Mouse (Mus musculus) intestine, postnatal 0 days (tissue): ENCODE results near the gene Rtbdn. TPM values are rescaled to one million over a fixed set of nuclear protein-coding genes. Genes with fewer than 3 reads are reported as not detected.
A peak's percentile ranks its signal among the peaks of the same experiment; 100 is the strongest.

Experiments used
- ATAC-seq: fragments of 200-750 bp; cut with Nextera tagmentation; 2 replicates; pipeline ENCODE4 v1.8.0; 2017; ENCODE audit warnings: mild to moderate bottlenecking, moderate TSS enrichment, moderate library complexity
- H3K27ac ChIP-seq: fragments of 300-500 bp; sonication (generic); 2 replicates; pipeline ENCODE4 v1.5.1; 2014; ENCODE audit warnings: mild to moderate bottlenecking, low read depth, low read length, moderate library complexity
- H3K27me3 ChIP-seq: fragments of 300-500 bp; sonication (generic); replicated peaks from 2 replicates; pipeline ENCODE4 v1.6.1; 2014; ENCODE audit warnings: low read length, mixed read lengths; ENCODE audit not compliant: control insufficient read depth, insufficient read depth
- H3K36me3 ChIP-seq: fragments of 300-500 bp; sonication (generic); 2 replicates; pipeline ENCODE4 v1.6.1; 2014; ENCODE audit warnings: mild to moderate bottlenecking, moderate library complexity; ENCODE audit not compliant: control insufficient read depth, insufficient read depth
- H3K4me1 ChIP-seq: fragments of 300-500 bp; sonication (generic); replicated peaks from 2 replicates; pipeline ENCODE4 v1.6.1; 2014; ENCODE audit warnings: antibody characterized with exemption, low read length, mixed read lengths; ENCODE audit not compliant: control insufficient read depth, insufficient read depth
- H3K4me2 ChIP-seq: fragments of 300-500 bp; sonication (generic); replicated peaks from 2 replicates; pipeline ENCODE4 v1.6.1; 2014; ENCODE audit warnings: low read depth, mild to moderate bottlenecking, moderate library complexity
- H3K4me3 ChIP-seq: fragments of 300-500 bp; sonication (generic); 2 replicates; pipeline ENCODE4 v1.5.1; 2014; ENCODE audit warnings: low read depth, low read length
- H3K9ac ChIP-seq: fragments of 300-500 bp; sonication (generic); 2 replicates; pipeline ENCODE4 v1.6.1; 2014; ENCODE audit warnings: mild to moderate bottlenecking, low read depth, low read length
- H3K9me3 ChIP-seq: fragments of 300-500 bp; sonication (generic); 2 replicates; pipeline ENCODE4 v1.6.1; 2016; ENCODE audit warnings: mixed run types; ENCODE audit not compliant: control insufficient read depth
- CTCF ChIP-seq: sonication (generic); IDR thresholded peaks from 2 replicates; pipeline ENCODE4 v1.5.1; 2016; ENCODE audit warnings: low read depth, mild to moderate bottlenecking, control low read depth, antibody characterized with exemption, moderate library complexity
- WGBS: fragments of 180-500 bp; shearing (Covaris S2); extraction: QIAGEN DNeasy Blood & Tissue Kit; methylation state at CpG from one replicate; pipeline ENCODE4 v1.1.7; 2014; 5-methylcytosine and 5-hydroxymethylcytosine counted together
- polyA plus RNA-seq: library from polyadenylated mRNA; unstranded; fragments of >200 nt; fragmentation: Nextera tagmentation; extraction: Ambion mirVana; gene quantifications from 2 replicates; pipeline ENCODE4 v1.2.1, GENCODE M21; 2015

The Rtbdn gene
- polyA plus RNA-seq, 1 experiment from 2014 or later, result 0.12 TPM

DNA sequence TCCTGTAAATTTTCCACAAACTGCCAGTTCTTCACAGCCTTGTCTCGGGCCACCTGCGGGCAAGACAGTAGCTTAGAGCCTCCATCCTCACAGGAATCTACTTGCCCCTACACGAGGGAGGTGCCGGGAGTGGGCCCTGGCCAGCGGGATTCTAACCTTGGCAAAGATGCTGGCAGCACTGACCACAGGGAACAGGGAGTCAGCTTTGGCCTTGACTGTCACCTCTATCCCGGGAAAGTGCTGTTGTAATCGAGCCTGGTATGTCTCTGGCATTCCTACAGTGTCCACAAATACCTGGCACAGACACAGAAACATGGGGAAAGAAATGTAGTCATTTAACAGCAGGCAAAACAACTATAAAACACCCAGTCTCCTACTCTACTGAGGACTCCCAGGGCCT is 13.0 kb downstream of the Rtbdn start:
- Histone ChIP-seq H3K4me2 (no peak overlapping the region), H3K27ac (no peak overlapping the region), H3K4me1 (no peaks in the 10 kb centered on the region), H3K36me3 (peaks cover 16% of the 10 kb centered on the region), H3K27me3 (no peaks in the 10 kb centered on the region), H3K9ac (no peak overlapping the region), H3K4me3 (no peak overlapping the region), H3K9me3 (no peaks in the 10 kb centered on the region)
- TF ChIP-seq CTCF, result no peak
- WGBS, result 93% methylated on average over 7 of the region's 7 CpGs
- ATAC-seq, result no peak

DNA sequence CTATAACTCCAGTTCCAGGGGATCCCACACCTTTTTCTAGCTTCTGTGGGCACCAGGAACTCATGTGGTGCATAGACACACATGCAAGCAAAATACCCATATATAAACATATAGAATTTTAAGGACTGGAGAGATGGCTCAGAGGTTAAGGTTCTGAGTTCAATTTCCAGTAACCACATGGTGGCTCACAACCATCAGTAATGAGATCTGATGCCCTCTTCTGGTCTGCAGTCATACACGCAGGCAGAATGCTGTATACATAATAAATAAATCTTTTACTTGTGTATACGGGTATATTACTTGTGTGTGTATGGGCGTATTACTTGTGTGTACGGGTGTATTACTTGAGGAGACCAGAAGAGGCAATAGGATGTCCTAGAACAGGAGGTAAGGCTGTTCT is 17.2 kb downstream of the Rtbdn start:
- Histone ChIP-seq H3K4me1 (peaks cover 6% of the 10 kb centered on the region; the same call in 1 of the 2 replicates), H3K4me2 (no peak overlapping the region), H3K9ac (no peak overlapping the region), H3K27me3 (no peaks in the 10 kb centered on the region), H3K4me3 (no peak overlapping the region), H3K9me3 (no peaks in the 10 kb centered on the region), H3K36me3 (peaks cover 7% of the 10 kb centered on the region; the same call in 1 of the 2 replicates), H3K27ac (no peak overlapping the region)
- no peak for ATAC-seq
- TF ChIP-seq CTCF, result peak; percentile 39
- WGBS, result 80% methylated on average over 4 of the region's 4 CpGs

DNA sequence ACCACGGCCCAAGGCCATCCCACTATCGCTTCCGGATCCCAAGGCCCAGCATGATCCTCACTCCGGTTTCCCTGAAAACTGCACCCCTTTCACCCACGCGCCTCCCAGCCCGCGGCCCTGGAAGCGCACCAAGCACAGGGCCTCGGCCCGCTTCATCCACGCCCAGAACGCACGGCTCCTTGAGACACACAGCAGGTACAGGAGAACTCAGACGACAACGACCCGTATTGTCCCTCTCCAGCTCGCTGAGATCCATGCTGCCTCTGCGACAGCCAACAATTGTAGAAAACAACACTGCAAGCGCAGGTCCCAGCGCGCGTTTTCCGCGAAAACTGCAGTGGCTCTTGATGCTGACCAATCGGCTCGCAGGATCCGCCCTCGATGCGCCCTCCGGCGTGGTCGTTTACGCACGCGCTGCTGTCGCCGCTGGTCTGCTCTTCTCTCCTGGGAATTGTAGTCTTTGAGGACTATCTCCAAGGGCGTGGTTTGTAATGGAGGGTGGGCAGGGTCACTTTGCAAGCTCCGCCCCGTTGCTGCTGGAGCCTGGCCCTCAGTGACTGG is 19.0 kb downstream of the Rtbdn start:
- no peak for TF ChIP-seq CTCF
- no peaks in the 10 kb centered on the region for H3K9me3 ChIP-seq
- under 1% methylated on average over 41 of the region's 41 CpGs for WGBS
- H3K4me1 ChIP-seq, result peaks cover 6% of the 10 kb centered on the region; the same call in 1 of the 2 replicates
- peak overlapping the region; percentile 51 for H3K9ac ChIP-seq
- peaks cover 3% of the 10 kb centered on the region; the same call in 1 of the 2 replicates for H3K36me3 ChIP-seq
- no peaks in the 10 kb centered on the region for H3K27me3 ChIP-seq
- H3K4me3 ChIP-seq, result peak overlapping the region; percentile 56
- ATAC-seq, result peak; percentile 84
- H3K4me2 ChIP-seq, result peak overlapping the region; percentile 92
- peak overlapping the region; percentile 54; the same call in 1 of the 2 replicates for H3K27ac ChIP-seq

DNA sequence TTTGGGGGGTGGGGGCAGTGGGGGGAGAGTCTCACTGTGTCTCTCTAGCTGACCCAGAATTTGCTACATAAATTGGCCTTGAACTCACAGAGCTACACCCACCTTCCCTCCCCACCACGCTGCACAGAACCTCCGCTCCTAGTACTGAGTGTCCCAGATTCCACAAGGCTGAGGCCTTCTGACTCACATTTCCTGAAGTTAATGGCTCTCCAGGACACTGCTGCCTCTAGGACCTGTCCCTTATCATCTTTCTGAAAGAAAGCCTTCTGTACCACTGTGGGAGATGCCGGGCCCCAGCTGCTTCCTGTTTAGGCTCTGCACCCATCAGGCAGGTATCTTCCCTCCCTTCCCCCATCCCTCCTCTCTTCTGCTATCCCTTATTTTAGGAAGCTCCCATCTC is 19.8 kb downstream of the Rtbdn start:
- ATAC-seq, result no peak
- no peak overlapping the region for H3K4me3 ChIP-seq
- H3K4me1 ChIP-seq, result peaks cover 6% of the 10 kb centered on the region; the same call in 1 of the 2 replicates
- no peak for TF ChIP-seq CTCF
- H3K9me3 ChIP-seq, result no peaks in the 10 kb centered on the region
- no peaks in the 10 kb centered on the region for H3K27me3 ChIP-seq
- H3K27ac ChIP-seq, result 0 out of 2 replicates have a peak overlapping the region, but pooled peaks have one; percentile 15
- peak overlapping the region; percentile 92 for H3K4me2 ChIP-seq
- no peak overlapping the region for H3K9ac ChIP-seq
- peaks cover 11% of the 10 kb centered on the region; the same call in 1 of the 2 replicates for H3K36me3 ChIP-seq
- WGBS, result 21% methylated on average over 3 of the region's 3 CpGs

DNA sequence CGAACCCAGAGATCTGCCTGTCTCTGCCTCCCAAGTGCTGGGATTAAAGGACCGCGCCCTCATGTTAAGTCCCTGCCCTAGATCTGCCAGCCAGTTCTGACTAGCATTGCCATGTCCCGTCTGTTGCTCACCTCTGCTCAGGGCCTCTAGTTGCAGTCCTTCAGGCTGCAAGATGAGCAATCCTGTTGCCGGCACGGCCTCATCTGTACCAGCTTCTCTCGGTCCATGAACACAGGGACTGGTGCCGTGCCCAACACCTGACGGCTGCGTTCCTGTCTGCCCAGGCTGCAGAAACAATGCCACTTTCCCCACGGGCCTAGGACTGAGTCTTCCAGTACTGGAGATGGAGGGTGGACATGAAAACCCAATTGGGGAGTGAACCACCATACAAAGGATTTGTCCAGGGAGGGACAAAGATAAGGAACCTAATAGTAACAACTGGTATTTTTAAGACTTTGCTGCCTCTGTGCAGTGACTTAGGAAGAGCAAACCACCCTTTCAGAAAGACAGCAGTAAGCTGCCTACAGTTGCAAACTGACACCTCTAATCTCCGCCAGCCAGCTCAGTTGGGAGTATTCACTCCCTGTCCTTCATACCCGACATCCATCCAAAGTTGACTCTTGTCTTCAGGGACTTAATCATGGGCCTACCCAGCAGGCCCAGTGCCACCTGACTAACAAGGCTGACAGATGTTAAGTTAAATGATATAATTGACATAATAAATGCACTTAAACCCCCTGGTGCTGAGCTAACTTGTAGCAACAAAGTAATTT is 20.9 kb downstream of the Rtbdn start:
- Histone ChIP-seq H3K27me3 (no peaks in the 10 kb centered on the region), H3K4me2 (no peak overlapping the region; the same call in 1 of the 2 replicates), H3K36me3 (peaks cover 22% of the 10 kb centered on the region), H3K9me3 (no peaks in the 10 kb centered on the region), H3K27ac (peak overlapping the region; percentile 1; the same call in 1 of the 2 replicates), H3K9ac (no peak overlapping the region), H3K4me3 (no peak overlapping the region), H3K4me1 (peaks cover 6% of the 10 kb centered on the region; the same call in 1 of the 2 replicates)
- TF ChIP-seq CTCF, result no peak
- 90% methylated on average over 13 of the region's 13 CpGs for WGBS
- no peak for ATAC-seq

DNA sequence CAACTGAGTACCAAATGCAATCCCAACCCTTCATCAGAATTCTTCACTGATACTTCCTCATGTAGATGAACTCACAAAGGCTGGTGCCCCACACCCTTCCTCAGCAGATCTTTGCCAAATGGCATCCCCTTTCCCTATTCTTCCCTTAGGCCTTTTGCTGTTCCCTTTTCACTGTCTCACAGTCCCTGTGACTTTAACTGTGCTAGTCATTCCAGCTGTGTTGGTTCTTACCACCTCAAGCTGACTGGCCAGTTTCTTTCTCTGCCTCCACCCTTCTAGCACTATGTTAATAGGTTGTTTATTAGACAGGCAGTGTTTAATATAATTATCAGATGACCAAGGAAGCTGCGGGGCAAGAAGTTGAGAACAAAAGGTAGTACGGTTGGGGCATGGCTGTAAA is 21.9 kb downstream of the Rtbdn start:
- Histone ChIP-seq H3K27me3 (no peaks in the 10 kb centered on the region), H3K9me3 (no peaks in the 10 kb centered on the region), H3K4me3 (peak overlapping the region; percentile 64), H3K9ac (peak overlapping the region; percentile 81), H3K27ac (peak overlapping the region; percentile 87), H3K4me2 (peak overlapping the region; percentile 74), H3K36me3 (peaks cover 27% of the 10 kb centered on the region), H3K4me1 (peaks cover 6% of the 10 kb centered on the region; the same call in 1 of the 2 replicates)
- WGBS, result 5% methylated on average over 2 of the region's 2 CpGs
- ATAC-seq, result no peak
- TF ChIP-seq CTCF, result no peak
